ENCODE assay signal across 8 mouse cellular contexts in genomic region chr10:121642054-121642947, GRCm38 (mm10). TPM values are rescaled to one million over a fixed set of nuclear protein-coding genes. Genes with fewer than 3 reads are reported as not detected.
DNase-seq lines count a peak whose midpoint lies in the region; ATAC-seq and TF ChIP-seq lines count a peak whose summit lies in the region.

No protein-coding gene starts in this region.

- 9% methylated on average over 28 of the region's 28 CpGs for WGBS in kidney, adult 2 months
- 4% methylated on average over 28 of the region's 28 CpGs for WGBS in hindbrain, embryonic 12.5 days

- no peak for TF ChIP-seq POLR2A in kidney, adult 2 months (IDR thresholded peaks at IDR 0.05; ENCODE audit: low read depth, low read length)

- no peak for DNase-seq in kidney, adult 2 months
- DNase-seq in kidney, adult 8-10 months: no peak
- DNase-seq in mesoderm, embryonic 11.5 days (ENCODE audit: low read depth, low spot score): peak; percentile 19
- no peak for DNase-seq in urinary bladder, postnatal 14 days (ENCODE audit: low spot score)
- no peak for DNase-seq in spleen, postnatal 4 days (ENCODE audit: low spot score in 2 of 2)
- DNase-seq in thymus, postnatal 10 days (ENCODE audit: low spot score in 2 of 2): no peak

- H3K4me2 ChIP-seq in hindbrain, embryonic 12.5 days (replicated peaks): peak overlapping the region; percentile 95

- H3K4me1 ChIP-seq in kidney, adult 2 months (ENCODE audit: control insufficient read depth, insufficient read depth, low read length): no peaks in the 10 kb centered on the region
- H3K4me1 ChIP-seq in hindbrain, embryonic 12.5 days: peaks cover 17% of the 10 kb centered on the region

- peak; percentile 14 for ATAC-seq in common myeloid progenitor, adult 5-6 weeks (replicated peaks; ENCODE audit: low read depth, poor library complexity, severe bottlenecking)
- ATAC-seq in hindbrain, embryonic 12.5 days (ENCODE audit: low FRiP score): no peak

- H3K9me3 ChIP-seq in hindbrain, embryonic 12.5 days (replicated peaks): no peaks in the 10 kb centered on the region

- TF ChIP-seq CTCF in kidney, adult 2 months (conservative IDR thresholded peaks at IDR 0.05; ENCODE audit: insufficient read depth, insufficient read length, low read depth, low read length): no peak

- no peaks in the 10 kb centered on the region for H3K27me3 ChIP-seq in kidney, adult 2 months (replicated peaks; ENCODE audit: control insufficient read depth, insufficient read depth, low read length)
- peaks cover 41% of the 10 kb centered on the region for H3K27me3 ChIP-seq in hindbrain, embryonic 12.5 days

- H3K27ac ChIP-seq in kidney, adult 2 months (ENCODE audit: insufficient read depth, low read depth, low read length): no peak overlapping the region
- no peak overlapping the region for H3K27ac ChIP-seq in hindbrain, embryonic 12.5 days

- peak overlapping the region; percentile 20 for H3K4me3 ChIP-seq in kidney, adult 2 months (ENCODE audit: insufficient read depth, low read depth, low read length)
- peak overlapping the region; percentile 50 for H3K4me3 ChIP-seq in hindbrain, embryonic 12.5 days

- H3K36me3 ChIP-seq in kidney, adult 2 months (ENCODE audit: control insufficient read depth, insufficient read depth, low read length): no peaks in the 10 kb centered on the region
- H3K36me3 ChIP-seq in hindbrain, embryonic 12.5 days: no peaks in the 10 kb centered on the region

- peak overlapping the region; percentile 54 for H3K9ac ChIP-seq in hindbrain, embryonic 12.5 days

RNA-seq across cellular contexts. Expression of gene D930020B18Rik, which starts 0.9 kb away (rescaled TPM):
- 0.02 TPM in 1 of 2 replicates, not detected in the other for polyA plus RNA-seq in kidney, adult 2 months (2012; rRNA removed)
- 0.05 TPM in 1 of 2 replicates, not detected in the other for total RNA-seq in common myeloid progenitor, adult 5-6 weeks (2017)
- 0.09 and 0.18 TPM in 2 replicates for polyA plus RNA-seq in hindbrain, embryonic 12.5 days (2016; fragmentation: Nextera tagmentation; extraction: Ambion mirVana)

RNA-seq across cellular contexts. Expression of gene Xpot, which starts 16.2 kb away (rescaled TPM):
- polyA plus RNA-seq in kidney, adult 2 months (2012; rRNA removed): 78.0 and 108 TPM in 2 replicates
- total RNA-seq in common myeloid progenitor, adult 5-6 weeks (2017): 88.8 and 127 TPM in 2 replicates
- 50.6 and 54.4 TPM in 2 replicates for polyA plus RNA-seq in hindbrain, embryonic 12.5 days (2016; fragmentation: Nextera tagmentation; extraction: Ambion mirVana)

RNA-seq across cellular contexts. Expression of gene Tbk1, which starts 55.7 kb away (rescaled TPM):
- polyA plus RNA-seq in kidney, adult 2 months (2012; rRNA removed): 7.6 and 14.8 TPM in 2 replicates
- 44.6 and 73.4 TPM in 2 replicates for total RNA-seq in common myeloid progenitor, adult 5-6 weeks (2017)
- polyA plus RNA-seq in hindbrain, embryonic 12.5 days (2016; fragmentation: Nextera tagmentation; extraction: Ambion mirVana): 35.2 and 35.8 TPM in 2 replicates
